Mouse (Mus musculus): ENCODE results near the gene Acp4. TPM values are rescaled to one million over a fixed set of nuclear protein-coding genes. Genes with fewer than 3 reads are reported as not detected.
"Not testable (repeated sequence)": the region's sequence is repeated elsewhere in the genome, so short reads cannot be mapped to it uniquely, and the experiment has no call there.

The Acp4 gene
- total RNA-seq, 1 experiment from 2014 or later, result not detected

- ATAC-seq (replicated peaks; ENCODE audit: low read depth, poor library complexity, severe bottlenecking), result no peak
Observed at GRCm38 (mm10) chr7:44208307-44208706, 48.9 kb downstream of the Acp4 start.

- ATAC-seq (replicated peaks; ENCODE audit: low read depth, poor library complexity, severe bottlenecking), result not testable (repeated sequence)
Observed at GRCm38 (mm10) chr7:44207135-44207534, 50.0 kb downstream of the Acp4 start, which contains the start of gene Klk1b4. TSS of gene Klk1b4 (plus strand) at chr7:44207435.

Other genes starting within 250 kb of the Acp4 start
- gene Klk1b26, start 245.2 kb downstream of the Acp4 start, total RNA-seq (2017), result not detected in 2 replicates
- gene Klk1b27, start 205.1 kb downstream of the Acp4 start, total RNA-seq (2017), result not detected in 2 replicates
- gene Klk1b21, start 155.1 kb downstream of the Acp4 start, total RNA-seq (2017), result not detected in 2 replicates
- gene Klk1b22, start 144.7 kb downstream of the Acp4 start, total RNA-seq (2017), result not detected in 2 replicates
- gene Klk1b16, start 120.6 kb downstream of the Acp4 start, total RNA-seq (2017), result not detected in 2 replicates
- not detected in 2 replicates for gene Klk1b24, start 69.1 kb downstream of the Acp4 start, total RNA-seq (2017)
- not detected in 2 replicates for gene Klk1b3, start 59.2 kb downstream of the Acp4 start, total RNA-seq (2017)
- not detected in 2 replicates for gene Klk1b4, start 49.9 kb downstream of the Acp4 start, total RNA-seq (2017)
- gene Klk1b5, start 41.4 kb downstream of the Acp4 start, total RNA-seq (2017), result not detected in 2 replicates
- not detected in 2 replicates for gene Klk1, start 32.0 kb downstream of the Acp4 start, total RNA-seq (2017)
- not detected in 2 replicates for gene Gm36864, start 21.2 kb downstream of the Acp4 start, total RNA-seq (2017)
- 0.55 and 0.73 TPM in 2 replicates for gene 1700028J19Rik, start 10.7 kb downstream of the Acp4 start, total RNA-seq (2017)
- gene 2410002F23Rik, start 10.7 kb downstream of the Acp4 start, total RNA-seq (2017), result 97.3 and 107 TPM in 2 replicates
- not detected in 2 replicates for gene Gm15517, start 4.1 kb upstream of the Acp4 start, total RNA-seq (2017)
- gene Clec11a, start 49.5 kb upstream of the Acp4 start, total RNA-seq (2017), result 2.7 and 5.5 TPM in 2 replicates
- not detected in 2 replicates for gene Shank1, start 52.9 kb upstream of the Acp4 start, total RNA-seq (2017)
- gene Syt3, start 126.7 kb upstream of the Acp4 start, total RNA-seq (2017), result 0.58 and 0.64 TPM in 2 replicates
- gene 1700008O03Rik, start 128.4 kb upstream of the Acp4 start, total RNA-seq (2017), result 0.78 TPM in 1 of 2 replicates, not detected in the other
- gene Lrrc4b, start 171.6 kb upstream of the Acp4 start, total RNA-seq (2017), result not detected in 2 replicates
- gene Aspdh, start 208.0 kb upstream of the Acp4 start, total RNA-seq (2017), result not detected in 2 replicates
- 26.0 and 37.3 TPM in 2 replicates for gene Josd2, start 210.6 kb upstream of the Acp4 start, total RNA-seq (2017)
- gene Emc10, start 239.2 kb upstream of the Acp4 start, total RNA-seq (2017), result 29.5 and 38.8 TPM in 2 replicates
- gene Fam71e1, start 239.2 kb upstream of the Acp4 start, total RNA-seq (2017), result 3.1 TPM in 1 of 2 replicates, not detected in the other

Measured in common myeloid progenitor, adult 5-6 weeks (primary cell).